Mouse (Mus musculus) erythroblast, embryonic 14.5 days (primary cell): ENCODE data around the gene Tmem132b. TPM values are rescaled to one million over a fixed set of nuclear protein-coding genes. Genes with fewer than 3 reads are reported as not detected.

Source experiments
- H3K27me3 ChIP-seq: 2 replicates; pipeline ENCODE4 v1.6.1; 2012; ENCODE audit warnings: inconsistent platforms; ENCODE audit not compliant: control insufficient read depth
- H3K36me3 ChIP-seq: 2 replicates; pipeline ENCODE4 v1.6.1; 2012; ENCODE audit warnings: mild to moderate bottlenecking, inconsistent platforms; ENCODE audit not compliant: control insufficient read depth
- H3K4me1 ChIP-seq: 2 replicates; pipeline ENCODE4 v1.6.1; 2012; ENCODE audit warnings: inconsistent platforms; ENCODE audit not compliant: control insufficient read depth
- H3K4me3 ChIP-seq: replicated peaks from 2 replicates; pipeline ENCODE3; 2012; ENCODE audit warnings: moderate library complexity, mild to moderate bottlenecking, inconsistent platforms
- H3K9me3 ChIP-seq: 2 replicates; pipeline ENCODE4 v1.6.1; 2012; ENCODE audit warnings: low read length, inconsistent platforms, mixed read lengths; ENCODE audit not compliant: control insufficient read depth
- GATA1 ChIP-seq: IDR thresholded peaks from 2 replicates; pipeline ENCODE4 v1.6.1; 2012; ENCODE audit warnings: low read length, inconsistent platforms, mixed read lengths
- TAL1 ChIP-seq: IDR thresholded peaks from 3 replicates; pipeline ENCODE4 v1.6.1; 2012; ENCODE audit warnings: low read length, inconsistent platforms, mixed read lengths
- polyA plus RNA-seq: library from polyadenylated mRNA; stranded (reverse); fragments of >175 nt; gene quantifications from 2 replicates; pipeline ENCODE4 v1.2.3, GENCODE M21; 2012

Tmem132b gene
- polyA plus RNA-seq, 1 experiment = not detected

GRCm38 (mm10) chr5:125585211-125585610 lies 53.6 kb downstream of the Tmem132b start:
- H3K36me3 ChIP-seq = no peaks in the 10 kb centered on the region
- no peaks in the 10 kb centered on the region for H3K4me1 ChIP-seq
- no peak overlapping the region for H3K4me3 ChIP-seq
- H3K27me3 ChIP-seq = peaks cover 3% of the 10 kb centered on the region
- TF ChIP-seq TAL1 (no peak), GATA1 (no peak)
- H3K9me3 ChIP-seq = 0 out of 2 replicates have a peak, but pooled peaks cover 2% of the 10 kb centered on the region

GRCm38 (mm10) chr5:125588203-125588602 lies 56.6 kb downstream of the Tmem132b start:
- TF ChIP-seq GATA1 = no peak
- no peak for TF ChIP-seq TAL1
- peaks cover 3% of the 10 kb centered on the region for H3K27me3 ChIP-seq
- H3K9me3 ChIP-seq = no peaks in the 10 kb centered on the region
- no peak overlapping the region for H3K4me3 ChIP-seq
- no peaks in the 10 kb centered on the region for H3K36me3 ChIP-seq
- no peaks in the 10 kb centered on the region for H3K4me1 ChIP-seq

- TF ChIP-seq TAL1 (no peak), GATA1 (no peak)
- H3K27me3 ChIP-seq = peaks cover 3% of the 10 kb centered on the region
- no peaks in the 10 kb centered on the region for H3K4me1 ChIP-seq
- no peak overlapping the region for H3K4me3 ChIP-seq
- no peaks in the 10 kb centered on the region for H3K9me3 ChIP-seq
- no peaks in the 10 kb centered on the region for H3K36me3 ChIP-seq
Measured at GRCm38 (mm10) chr5:125588876-125589667, 57.5 kb downstream of the Tmem132b start.

- no peak overlapping the region for H3K4me3 ChIP-seq
- no peaks in the 10 kb centered on the region for H3K4me1 ChIP-seq
- TF ChIP-seq TAL1 (no peak), GATA1 (no peak)
- H3K27me3 ChIP-seq = no peaks in the 10 kb centered on the region
- H3K9me3 ChIP-seq = peaks cover 9% of the 10 kb centered on the region
- H3K36me3 ChIP-seq = no peaks in the 10 kb centered on the region
Measured at GRCm38 (mm10) chr5:125598056-125598455, 66.5 kb downstream of the Tmem132b start.

GRCm38 (mm10) chr5:125607146-125607545 lies 75.6 kb downstream of the Tmem132b start:
- H3K36me3 ChIP-seq = no peaks in the 10 kb centered on the region
- TF ChIP-seq TAL1 = no peak
- no peak for TF ChIP-seq GATA1

GRCm38 (mm10) chr5:125609968-125610367 lies 78.4 kb downstream of the Tmem132b start:
- no peaks in the 10 kb centered on the region for H3K27me3 ChIP-seq
- H3K4me3 ChIP-seq = no peak overlapping the region
- peaks cover 76% of the 10 kb centered on the region for H3K9me3 ChIP-seq
- TF ChIP-seq GATA1 = no peak
- TF ChIP-seq TAL1 = no peak
- H3K36me3 ChIP-seq = no peaks in the 10 kb centered on the region
- H3K4me1 ChIP-seq = no peaks in the 10 kb centered on the region

More at GRCm38 (mm10) chr5:125607146-125607545, 75.6 kb downstream of the Tmem132b start:
- no peak overlapping the region for H3K4me3 ChIP-seq
- H3K27me3 ChIP-seq = no peaks in the 10 kb centered on the region
- no peaks in the 10 kb centered on the region for H3K4me1 ChIP-seq
- peaks cover 56% of the 10 kb centered on the region for H3K9me3 ChIP-seq

GRCm38 (mm10) chr5:125612460-125612859 lies 80.9 kb downstream of the Tmem132b start:
- no peaks in the 10 kb centered on the region for H3K36me3 ChIP-seq
- H3K4me1 ChIP-seq = no peaks in the 10 kb centered on the region
- H3K27me3 ChIP-seq = no peaks in the 10 kb centered on the region
- TF ChIP-seq GATA1 (no peak), TAL1 (no peak)
- no peak overlapping the region for H3K4me3 ChIP-seq
- H3K9me3 ChIP-seq = peaks cover 77% of the 10 kb centered on the region

- Histone ChIP-seq H3K4me1 (no peaks in the 10 kb centered on the region), H3K27me3 (no peaks in the 10 kb centered on the region), H3K4me3 (no peak overlapping the region), H3K9me3 (peaks cover 78% of the 10 kb centered on the region), H3K36me3 (no peaks in the 10 kb centered on the region)
- TF ChIP-seq GATA1 = no peak
- no peak for TF ChIP-seq TAL1
Measured at GRCm38 (mm10) chr5:125613136-125613535, 81.6 kb downstream of the Tmem132b start.

- Histone ChIP-seq H3K4me3 (no peak overlapping the region), H3K27me3 (no peaks in the 10 kb centered on the region), H3K9me3 (peaks cover 79% of the 10 kb centered on the region), H3K4me1 (no peaks in the 10 kb centered on the region), H3K36me3 (no peaks in the 10 kb centered on the region)
- TF ChIP-seq TAL1 = no peak
- TF ChIP-seq GATA1 = no peak
Measured at GRCm38 (mm10) chr5:125614348-125614747, 82.8 kb downstream of the Tmem132b start.
